Mouse (Mus musculus): Measurements from ENCODE around the gene Calcoco2. TPM values are rescaled to one million over a fixed set of nuclear protein-coding genes. Genes with fewer than 3 reads are reported as not detected.

Calcoco2 gene
- total RNA-seq, 2 experiments from 2014 or later, result not detected

Other genes starting within 250 kb of the Calcoco2 start
- gene B4galnt2, start 197.1 kb downstream of the Calcoco2 start, total RNA-seq (2021), result not detected
- not detected for gene Igf2bp1, start 106.0 kb downstream of the Calcoco2 start, total RNA-seq (2021)
- not detected for gene Gip, start 87.4 kb downstream of the Calcoco2 start, total RNA-seq (2021)
- 10 to 100 TPM; 26.5 to 30.1 TPM for gene Snf8, start 77.1 kb downstream of the Calcoco2 start, total RNA-seq (2021)
- 10 to 100 TPM; 14.5 to 15.4 TPM for gene Ube2z, start 46.6 kb downstream of the Calcoco2 start, total RNA-seq (2021)
- 1,000 to 10,000 TPM; 1,399 to 1,465 TPM for gene Atp5g1, start 36.3 kb downstream of the Calcoco2 start, total RNA-seq (2021)
- gene Ttll6, start 21.8 kb upstream of the Calcoco2 start, total RNA-seq (2021), result not detected
- gene Hoxb13, start 82.4 kb upstream of the Calcoco2 start, total RNA-seq (2021), result not detected
- under 1 TPM in 1 of 2 experiments, not detected in 1; 0.10 TPM for gene Hoxb9, start 159.5 kb upstream of the Calcoco2 start, total RNA-seq (2021)
- gene Hoxb8, start 169.9 kb upstream of the Calcoco2 start, total RNA-seq (2021), result under 1 TPM; 0.15 TPM
- under 1 TPM; 0.39 to 0.41 TPM for gene Hoxb7, start 174.7 kb upstream of the Calcoco2 start, total RNA-seq (2021)
- gene Hoxb6, start 180.5 kb upstream of the Calcoco2 start, total RNA-seq (2021), result under 1 TPM; 0.38 to 0.54 TPM
- gene Hoxb5, start 191.4 kb upstream of the Calcoco2 start, total RNA-seq (2021), result under 1 TPM; 0.52 to 0.61 TPM
- under 1 TPM; 0.23 to 0.54 TPM for gene Hoxb4, start 206.3 kb upstream of the Calcoco2 start, total RNA-seq (2021)
- gene Hoxb3, start 211.4 kb upstream of the Calcoco2 start, total RNA-seq (2021), result under 1 TPM; 0.38 to 0.54 TPM
- under 1 TPM in 1 of 2 experiments, not detected in 1; 0.12 TPM for gene Hoxb2, start 238.6 kb upstream of the Calcoco2 start, total RNA-seq (2021)

All from gastrocnemius, postnatal 36 days (tissue).